Mouse (Mus musculus) spleen, postnatal 0 days (tissue): ENCODE results near the gene A830005F24Rik. TPM values are rescaled to one million over a fixed set of nuclear protein-coding genes. Genes with fewer than 3 reads are reported as not detected.

Experiments used
- microRNA counts: library from miRNA; unstranded; fragments of <30 nt; microRNA quantifications from one replicate; lab custom pipeline; 2015
- polyA plus RNA-seq: library from polyadenylated mRNA; unstranded; fragments of >200 nt; fragmentation: Nextera tagmentation; extraction: Ambion mirVana; gene quantifications from 2 replicates; pipeline ENCODE4 v1.2.1, GENCODE M21; 2015

A830005F24Rik gene
- 0.42 and 0.56 TPM in 2 replicates for polyA plus RNA-seq

GRCm38 (mm10) chr13:48513003-48513929 is at the start of gene A830005F24Rik, which contains the start of gene Zfp169:
TSS of gene A830005F24Rik (plus strand) at chr13:48513570.
TSS of gene Zfp169 (minus strand) at chr13:48513451.

MicroRNA genes within 50 kb of the gene (microRNA counts, 519-probe panel; counts per million panel counts)
- microRNA mmu-let-7a (lab: Ali Mortazavi, UCI): 10,046 counts per million, percentile 95 among the panel's probes with 10 or more counts
- microRNA mmu-let-7d (lab: Ali Mortazavi, UCI): 9,649 counts per million, percentile 92 among the panel's probes with 10 or more counts
- 8,810 counts per million, percentile 86 among the panel's probes with 10 or more counts for microRNA mmu-let-7f (lab: Ali Mortazavi, UCI)

Other genes starting within 250 kb of the A830005F24Rik start
- gene Zfp169, start 119 bp upstream of the A830005F24Rik start, polyA plus RNA-seq: 0.91 and 1.3 TPM in 2 replicates
- gene Ptpdc1, start 112.1 kb downstream of the A830005F24Rik start, polyA plus RNA-seq: 1.6 and 2.7 TPM in 2 replicates
- gene Barx1, start 149.4 kb downstream of the A830005F24Rik start, polyA plus RNA-seq: 5.2 and 7.5 TPM in 2 replicates